ENCODE assay signal across 9 mouse cellular contexts in genomic region chr16:18394777-18395619, GRCm38 (mm10). TPM values are rescaled to one million over a fixed set of nuclear protein-coding genes. Genes with fewer than 3 reads are reported as not detected.
A peak's percentile ranks its signal among the peaks of the same experiment; 100 is the strongest.
DNase-seq lines count a peak whose midpoint lies in the region; ATAC-seq and TF ChIP-seq lines count a peak whose summit lies in the region.
"Had no signal": no experiment of that assay in that cellular context is flagged by ENCODE, and none has a peak within 500 bp of the region (broad histone marks: within the 10 kb centered on the region; RNA-seq: fewer than 3 reads in every experiment).

No protein-coding gene starts in this region.

- no peaks in the 10 kb centered on the region for H3K9me3 ChIP-seq in liver, postnatal 0 days (ENCODE audit: low read length)
- no peaks in the 10 kb centered on the region for H3K9me3 ChIP-seq in liver, embryonic 12.5 days (replicated peaks)
- no peaks in the 10 kb centered on the region for H3K9me3 ChIP-seq in embryonic facial prominence, embryonic 14.5 days (ENCODE audit: control insufficient read depth, low read length)
- H3K9me3 ChIP-seq in hindbrain, embryonic 12.5 days (replicated peaks), result no peaks in the 10 kb centered on the region
- H3K9me3 ChIP-seq: liver, embryonic 15.5 days had no signal

- peak; percentile 14; the same call in 1 of the 2 replicates for ATAC-seq in liver, postnatal 0 days
- ATAC-seq in liver, embryonic 12.5 days, result no peak
- ATAC-seq in embryonic facial prominence, embryonic 14.5 days (ENCODE audit: low read depth), result peak; percentile 3; the same call in 1 of the 2 replicates
- peak; percentile 41 for ATAC-seq in hindbrain, embryonic 12.5 days (ENCODE audit: low FRiP score)
- no peak for ATAC-seq in megakaryocyte-erythroid progenitor cell, adult 5-6 weeks (replicated peaks; ENCODE audit: low FRiP score, low TSS enrichment, poor library complexity, severe bottlenecking)

- H3K4me2 ChIP-seq in liver, postnatal 0 days (ENCODE audit: low read depth, low read length), result no peak overlapping the region
- no peak overlapping the region for H3K4me2 ChIP-seq in liver, embryonic 12.5 days
- H3K4me2 ChIP-seq in embryonic facial prominence, embryonic 14.5 days (ENCODE audit: low read depth, low read length), result no peak overlapping the region
- peak overlapping the region; percentile 88 for H3K4me2 ChIP-seq in hindbrain, embryonic 12.5 days (replicated peaks)

- no peaks in the 10 kb centered on the region for H3K27me3 ChIP-seq in liver, postnatal 0 days (ENCODE audit: insufficient read depth, low read length)
- H3K27me3 ChIP-seq in liver, embryonic 12.5 days (replicated peaks), result no peaks in the 10 kb centered on the region
- H3K27me3 ChIP-seq in embryonic facial prominence, embryonic 14.5 days (replicated peaks; ENCODE audit: control insufficient read depth, insufficient read depth, low read length), result no peaks in the 10 kb centered on the region
- no peaks in the 10 kb centered on the region for H3K27me3 ChIP-seq in hindbrain, embryonic 12.5 days
- H3K27me3 ChIP-seq: liver, embryonic 15.5 days had no signal

- no peak overlapping the region for H3K4me3 ChIP-seq in liver, postnatal 0 days (ENCODE audit: low read depth, low read length)
- H3K4me3 ChIP-seq in liver, embryonic 12.5 days, result no peak overlapping the region
- H3K4me3 ChIP-seq in embryonic facial prominence, embryonic 14.5 days (ENCODE audit: low read depth, low read length), result no peak overlapping the region
- peak overlapping the region; percentile 11; the same call in 1 of the 2 replicates for H3K4me3 ChIP-seq in hindbrain, embryonic 12.5 days
- H3K4me3 ChIP-seq: liver, embryonic 15.5 days had no signal

- H3K4me1 ChIP-seq in liver, postnatal 0 days (ENCODE audit: insufficient read depth), result peaks cover 34% of the 10 kb centered on the region
- peaks cover 64% of the 10 kb centered on the region for H3K4me1 ChIP-seq in liver, embryonic 12.5 days
- H3K4me1 ChIP-seq in embryonic facial prominence, embryonic 14.5 days (ENCODE audit: control insufficient read depth, insufficient read depth, low read length), result peaks cover 21% of the 10 kb centered on the region
- peaks cover 68% of the 10 kb centered on the region for H3K4me1 ChIP-seq in hindbrain, embryonic 12.5 days

- no peak for TF ChIP-seq CTCF in liver, postnatal 0 days (IDR thresholded peaks at IDR 0.05; ENCODE audit: low read depth)

- 67% methylated on average over 11 of the region's 11 CpGs for WGBS in liver, postnatal 0 days (ENCODE audit: insufficient replicate concordance)
- WGBS in liver, embryonic 12.5 days (ENCODE audit: insufficient replicate concordance), result 53% methylated on average over 11 of the region's 11 CpGs
- 24% methylated on average over 11 of the region's 11 CpGs for WGBS in embryonic facial prominence, embryonic 14.5 days
- WGBS in hindbrain, embryonic 12.5 days, result 12% methylated on average over 11 of the region's 11 CpGs

- 0 out of 2 replicates have a peak overlapping the region, but pooled peaks have one; percentile 8 for H3K9ac ChIP-seq in liver, postnatal 0 days (replicated peaks)
- no peak overlapping the region for H3K9ac ChIP-seq in liver, embryonic 12.5 days
- H3K9ac ChIP-seq in embryonic facial prominence, embryonic 14.5 days (ENCODE audit: low read depth, low read length), result no peak overlapping the region
- H3K9ac ChIP-seq in hindbrain, embryonic 12.5 days, result peak overlapping the region; percentile 38
- H3K9ac ChIP-seq: liver, embryonic 15.5 days had no signal

- peaks cover 14% of the 10 kb centered on the region for H3K36me3 ChIP-seq in liver, postnatal 0 days (replicated peaks; ENCODE audit: insufficient read depth, low read length)
- peaks cover 33% of the 10 kb centered on the region for H3K36me3 ChIP-seq in liver, embryonic 12.5 days
- peaks cover 25% of the 10 kb centered on the region for H3K36me3 ChIP-seq in embryonic facial prominence, embryonic 14.5 days (ENCODE audit: control insufficient read depth, insufficient read depth, low read length)
- H3K36me3 ChIP-seq in hindbrain, embryonic 12.5 days, result peaks cover 39% of the 10 kb centered on the region

- no peak for DNase-seq in liver, postnatal 0 days
- DNase-seq in embryonic facial prominence, embryonic 14.5 days (ENCODE audit: low spot score), result peak; percentile 57
- peak; percentile 84 for DNase-seq in skeletal muscle tissue, adult 2 months (ENCODE audit: low read depth, low spot score)
- DNase-seq in thymus, postnatal 10 days (ENCODE audit: low spot score in 2 of 2), result no peak
- no peak for DNase-seq in gastrocnemius, postnatal 4 days (ENCODE audit: low spot score in 2 of 2)

- no peak for TF ChIP-seq EP300 in liver, postnatal 0 days (IDR thresholded peaks at IDR 0.05; ENCODE audit: low read depth)

- H3K27ac ChIP-seq in liver, postnatal 0 days (ENCODE audit: low read depth), result no peak overlapping the region
- H3K27ac ChIP-seq in liver, embryonic 12.5 days, result no peak overlapping the region
- H3K27ac ChIP-seq in embryonic facial prominence, embryonic 14.5 days (replicated peaks; ENCODE audit: low read depth, low read length), result no peak overlapping the region; the same call in 1 of the 2 replicates
- H3K27ac ChIP-seq in hindbrain, embryonic 12.5 days, result peak overlapping the region; percentile 92

RNA-seq across cellular contexts. Expression of gene Txnrd2, which starts 31.2 kb away (rescaled TPM):
- polyA plus RNA-seq in liver, postnatal 0 days (2015; fragmentation: Nextera tagmentation; extraction: Ambion mirVana), result 51.2 and 53.3 TPM in 2 replicates
- polyA plus RNA-seq in liver, embryonic 12.5 days (2016; fragmentation: Nextera tagmentation; extraction: Ambion mirVana), result 106 and 107 TPM in 2 replicates
- 14.7 TPM in 2 replicates for polyA plus RNA-seq in embryonic facial prominence, embryonic 14.5 days (2014; fragmentation: Nextera tagmentation; extraction: Ambion mirVana)
- polyA plus RNA-seq in hindbrain, embryonic 12.5 days (2016; fragmentation: Nextera tagmentation; extraction: Ambion mirVana), result 20.2 and 20.3 TPM in 2 replicates
- total RNA-seq in megakaryocyte-erythroid progenitor cell, adult 5-6 weeks (2014; fragmentation: Nextera tagmentation), result 75.4 and 82.3 TPM in 2 replicates
- total RNA-seq in megakaryocyte-erythroid progenitor cell, adult 5-6 weeks (2017), result 97.2 and 145 TPM in 2 replicates
- total RNA-seq in gastrocnemius, postnatal 4 days (2021), result 10 to 100 TPM; 10.1 to 14.9 TPM

RNA-seq across cellular contexts. Expression of gene Comt, which starts 31.7 kb away (rescaled TPM):
- 100 and 125 TPM in 2 replicates for polyA plus RNA-seq in liver, postnatal 0 days (2015; fragmentation: Nextera tagmentation; extraction: Ambion mirVana)
- polyA plus RNA-seq in liver, embryonic 12.5 days (2016; fragmentation: Nextera tagmentation; extraction: Ambion mirVana), result 113 and 120 TPM in 2 replicates
- 85.4 and 86.4 TPM in 2 replicates for polyA plus RNA-seq in embryonic facial prominence, embryonic 14.5 days (2014; fragmentation: Nextera tagmentation; extraction: Ambion mirVana)
- polyA plus RNA-seq in hindbrain, embryonic 12.5 days (2016; fragmentation: Nextera tagmentation; extraction: Ambion mirVana), result 58.4 and 60.3 TPM in 2 replicates
- 84.0 and 105 TPM in 2 replicates for total RNA-seq in megakaryocyte-erythroid progenitor cell, adult 5-6 weeks (2014; fragmentation: Nextera tagmentation)
- total RNA-seq in megakaryocyte-erythroid progenitor cell, adult 5-6 weeks (2017), result 56.1 and 59.7 TPM in 2 replicates
- 10 to 100 TPM; 52.9 to 62.8 TPM for total RNA-seq in gastrocnemius, postnatal 4 days (2021)

RNA-seq across cellular contexts. Expression of gene Arvcf, which starts 47.0 kb away (rescaled TPM):
- 7.0 and 9.7 TPM in 2 replicates for polyA plus RNA-seq in liver, postnatal 0 days (2015; fragmentation: Nextera tagmentation; extraction: Ambion mirVana)
- 12.6 and 12.9 TPM in 2 replicates for polyA plus RNA-seq in liver, embryonic 12.5 days (2016; fragmentation: Nextera tagmentation; extraction: Ambion mirVana)
- 23.0 and 23.5 TPM in 2 replicates for polyA plus RNA-seq in embryonic facial prominence, embryonic 14.5 days (2014; fragmentation: Nextera tagmentation; extraction: Ambion mirVana)
- polyA plus RNA-seq in hindbrain, embryonic 12.5 days (2016; fragmentation: Nextera tagmentation; extraction: Ambion mirVana), result 105 and 119 TPM in 2 replicates
- 14.0 and 16.5 TPM in 2 replicates for total RNA-seq in megakaryocyte-erythroid progenitor cell, adult 5-6 weeks (2014; fragmentation: Nextera tagmentation)
- total RNA-seq in megakaryocyte-erythroid progenitor cell, adult 5-6 weeks (2017), result 14.3 and 19.4 TPM in 2 replicates
- total RNA-seq in gastrocnemius, postnatal 4 days (2021), result 10 to 100 TPM; 34.6 to 36.9 TPM

RNA-seq across cellular contexts. Expression of gene Tango2, which starts 47.1 kb away (rescaled TPM):
- 54.1 and 61.1 TPM in 2 replicates for polyA plus RNA-seq in liver, postnatal 0 days (2015; fragmentation: Nextera tagmentation; extraction: Ambion mirVana)
- polyA plus RNA-seq in liver, embryonic 12.5 days (2016; fragmentation: Nextera tagmentation; extraction: Ambion mirVana), result 76.3 and 79.3 TPM in 2 replicates
- 28.2 and 30.6 TPM in 2 replicates for polyA plus RNA-seq in embryonic facial prominence, embryonic 14.5 days (2014; fragmentation: Nextera tagmentation; extraction: Ambion mirVana)
- polyA plus RNA-seq in hindbrain, embryonic 12.5 days (2016; fragmentation: Nextera tagmentation; extraction: Ambion mirVana), result 48.2 and 50.5 TPM in 2 replicates
- 76.7 and 91.5 TPM in 2 replicates for total RNA-seq in megakaryocyte-erythroid progenitor cell, adult 5-6 weeks (2014; fragmentation: Nextera tagmentation)
- total RNA-seq in megakaryocyte-erythroid progenitor cell, adult 5-6 weeks (2017), result 16.9 and 20.4 TPM in 2 replicates
- total RNA-seq in gastrocnemius, postnatal 4 days (2021), result 10 to 100 TPM; 18.7 to 18.8 TPM

Comparison
In these comparisons a context has a peak if more than half of its experiments do, and no peak if none do; other contexts are left out.
1. ATAC-seq: peak in liver, postnatal 0 days (single experiment), embryonic facial prominence, embryonic 14.5 days (single experiment) and hindbrain, embryonic 12.5 days (single experiment); none in liver, embryonic 12.5 days (single experiment) and megakaryocyte-erythroid progenitor cell, adult 5-6 weeks (single experiment).
2. H3K9ac ChIP-seq: peak in liver, postnatal 0 days (single experiment) and hindbrain, embryonic 12.5 days (single experiment); none in liver, embryonic 12.5 days (single experiment) and embryonic facial prominence, embryonic 14.5 days (single experiment).
3. DNase-seq: peak in embryonic facial prominence, embryonic 14.5 days (single experiment) and skeletal muscle tissue, adult 2 months (single experiment); none in liver, postnatal 0 days (single experiment), thymus, postnatal 10 days (0 of 2) and gastrocnemius, postnatal 4 days (0 of 2).